Mouse (Mus musculus): ENCODE data around the gene Taar7a.

DNA sequence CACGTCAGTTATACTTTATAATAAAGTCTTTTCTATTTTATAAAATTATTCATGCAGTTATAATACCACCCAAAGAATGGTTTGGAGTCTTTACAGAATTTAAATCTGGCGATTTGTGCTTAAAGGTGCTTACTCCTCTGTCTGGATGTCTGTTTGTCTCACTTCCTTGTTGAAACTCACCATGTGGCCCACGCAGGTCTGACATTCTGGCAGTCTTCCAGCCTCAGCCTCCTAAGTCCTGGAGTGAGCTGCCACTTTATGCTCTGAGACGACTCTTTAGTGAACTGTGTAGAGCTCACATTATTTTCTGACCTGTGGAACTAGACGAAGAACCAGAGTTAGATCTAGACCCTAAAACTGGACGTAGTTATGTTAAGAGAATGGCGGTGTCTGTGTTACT is 45.3 kb downstream of the Taar7a start:
- TF ChIP-seq POLR2A (IDR thresholded peaks at IDR 0.05; ENCODE audit: control insufficient read depth, low read depth, low read length) (no peak), CTCF (IDR thresholded peaks at IDR 0.05; ENCODE audit: control insufficient read depth, insufficient read depth, insufficient replicate concordance, low read depth, low read length) (no peak)
